In the genomic region with DNA sequence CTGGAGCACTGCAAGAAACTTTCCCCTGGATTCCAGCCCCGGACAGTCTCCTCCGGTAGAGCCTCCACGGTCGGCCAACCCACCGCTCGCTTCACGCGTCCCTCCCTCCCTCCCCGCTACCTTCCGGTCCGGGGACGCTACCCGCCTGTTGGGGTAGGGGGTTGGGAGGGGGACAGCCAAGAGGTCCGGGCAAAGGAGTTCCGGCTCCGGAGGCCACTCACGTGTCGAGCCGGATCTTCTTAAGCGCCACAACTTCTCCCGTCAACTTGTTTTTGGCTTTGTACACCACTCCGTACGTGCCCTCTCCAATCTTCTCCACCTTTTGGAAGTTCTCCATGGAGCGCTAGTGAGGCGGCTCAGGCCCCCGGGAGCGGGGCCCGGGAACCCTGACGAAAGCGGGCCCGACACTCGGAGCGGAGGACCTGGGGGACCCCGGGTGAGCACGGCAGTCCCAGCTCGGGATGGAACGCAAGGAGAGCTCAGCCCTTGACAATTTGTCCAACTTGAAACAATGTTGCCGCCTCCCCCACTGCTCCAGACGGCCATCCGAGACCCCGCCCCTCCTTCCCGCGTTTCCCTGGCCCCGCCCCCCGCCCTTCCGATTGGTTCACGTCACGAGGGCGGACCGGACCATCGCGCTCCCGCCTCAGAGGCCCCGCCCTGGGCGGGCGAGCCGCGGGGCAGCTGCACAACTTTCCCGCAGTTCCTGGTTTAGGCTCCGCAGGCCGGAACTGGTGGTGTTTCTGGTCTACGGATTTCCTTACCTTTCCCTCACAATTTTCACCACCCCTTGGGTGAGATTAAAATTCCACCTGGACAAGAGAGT, we compare ENCODE assay signal across 8 mouse cellular contexts. TPM values are rescaled to one million over a fixed set of nuclear protein-coding genes. Genes with fewer than 3 reads are reported as not detected.
DNase-seq lines count a peak whose midpoint lies in the region; ATAC-seq and TF ChIP-seq lines count a peak whose summit lies in the region.

TSS of gene Cdk2 (minus strand) at position 541 of the 826 bp plus-strand sequence.

- TF ChIP-seq POLR2A in ES-Bruce4 (IDR thresholded peaks at IDR 0.05; ENCODE audit: insufficient read depth, low read length): peak; percentile 84
- TF ChIP-seq POLR2A in lung, adult 2 months (IDR thresholded peaks at IDR 0.05; ENCODE audit: borderline replicate concordance, extremely low read depth, low read depth, low read length): peak; percentile 88; the same call in 1 of the 2 replicates

- H3K4me3 ChIP-seq in ES-Bruce4 (ENCODE audit: low read depth, low read length): peak within 1 kb of the TSS; percentile 85
- H3K4me3 ChIP-seq in forebrain, embryonic 14.5 days (ENCODE audit: low read depth, low read length): peak within 1 kb of the TSS; percentile 77
- peak within 1 kb of the TSS; percentile 85 for H3K4me3 ChIP-seq in lung, adult 2 months (replicated peaks; ENCODE audit: extremely low read depth, low read depth, low read length)

- intact Hi-C loops in heart, postnatal 14 days (cut with DNase I): no loop called here

- peak; percentile 94 for DNase-seq in forebrain, embryonic 14.5 days (ENCODE audit: low spot score)
- DNase-seq in heart, postnatal 14 days: peak; percentile 95
- peak; percentile 83 for DNase-seq in layer of hippocampus, adult 11-12 months (ENCODE audit: low spot score)
- peak; percentile 90 for DNase-seq in lung, adult 2 months
- DNase-seq in thymus, adult 18-20 months: peak; percentile 89

- TF ChIP-seq CTCF in ES-Bruce4 (IDR thresholded peaks at IDR 0.05; ENCODE audit: low read depth, low read length): no peak
- no peak for TF ChIP-seq CTCF in lung, adult 2 months (IDR thresholded peaks at IDR 0.05; ENCODE audit: insufficient read depth, low read length)

- no peaks in the 10 kb centered on the region for H3K4me1 ChIP-seq in ES-Bruce4 (ENCODE audit: control insufficient read depth, insufficient read depth, low read length)
- H3K4me1 ChIP-seq in forebrain, embryonic 14.5 days (ENCODE audit: control insufficient read depth, insufficient read depth, low read length): 0 out of 2 replicates have a peak, but pooled peaks cover 2% of the 10 kb centered on the region
- peaks cover 8% of the 10 kb centered on the region; the same call in 1 of the 2 replicates for H3K4me1 ChIP-seq in lung, adult 2 months (ENCODE audit: control insufficient read depth, insufficient read depth, low read length)

- H3K27ac ChIP-seq in ES-Bruce4 (ENCODE audit: insufficient read depth, low read length): peak within 1 kb of the TSS; percentile 62; the same call in 1 of the 2 replicates
- peak within 1 kb of the TSS; percentile 74 for H3K27ac ChIP-seq in forebrain, embryonic 14.5 days (ENCODE audit: low read depth, low read length)

- H3K36me3 ChIP-seq in ES-Bruce4 (ENCODE audit: control insufficient read depth, insufficient read depth, low read length, poor library complexity, severe bottlenecking): peaks cover 35% of the 10 kb centered on the region
- peaks cover 16% of the 10 kb centered on the region for H3K36me3 ChIP-seq in forebrain, embryonic 14.5 days (ENCODE audit: control insufficient read depth, insufficient read depth, low read length)

- H3K27me3 ChIP-seq in ES-Bruce4 (ENCODE audit: control insufficient read depth, insufficient read depth, low read length, poor library complexity, severe bottlenecking): no peaks in the 10 kb centered on the region
- H3K27me3 ChIP-seq in forebrain, embryonic 14.5 days (replicated peaks; ENCODE audit: control insufficient read depth, insufficient read depth, low read length): no peaks in the 10 kb centered on the region

- H3K9ac ChIP-seq in ES-Bruce4 (ENCODE audit: low read depth, poor library complexity, severe bottlenecking): peak within 1 kb of the TSS; percentile 83
- peak within 1 kb of the TSS; percentile 70 for H3K9ac ChIP-seq in forebrain, embryonic 14.5 days (ENCODE audit: low read length)

- H3K4me2 ChIP-seq in forebrain, embryonic 14.5 days (ENCODE audit: low read length): peak within 1 kb of the TSS; percentile 83

- peak; percentile 75 for ATAC-seq in cerebellum, adult (ENCODE audit: insufficient number of reproducible peaks, low FRiP score, low TSS enrichment)
- ATAC-seq in forebrain, embryonic 14.5 days: peak; percentile 95
- ATAC-seq in neutrophil, adult 5-6 weeks (ENCODE audit: extremely low read depth, insufficient number of reproducible peaks, low FRiP score, poor library complexity, severe bottlenecking): peak; percentile 83

- TF ChIP-seq EP300 in ES-Bruce4 (IDR thresholded peaks at IDR 0.05; ENCODE audit: insufficient read depth, low read depth, low read length): 0 out of 2 replicates have a peak, but pooled peaks have one; percentile 3

- WGBS in forebrain, embryonic 14.5 days: under 1% methylated on average over 60 of the region's 62 CpGs
- under 1% methylated on average over 62 of the region's 62 CpGs for WGBS in lung, adult 2 months

- H3K9me3 ChIP-seq in ES-Bruce4 (replicated peaks; ENCODE audit: control insufficient read depth, insufficient read depth, low read length, poor library complexity, severe bottlenecking): no peaks in the 10 kb centered on the region
- H3K9me3 ChIP-seq in forebrain, embryonic 14.5 days (replicated peaks; ENCODE audit: control insufficient read depth, low read length): no peaks in the 10 kb centered on the region

RNA-seq across cellular contexts. Expression of gene Cdk2, which starts in this region (rescaled TPM):
- 81.4 and 82.7 TPM in 2 replicates for polyA plus RNA-seq in ES-Bruce4 (2011; ENCODE audit: insufficient read depth, insufficient read length, low read depth, missing spikeins)
- 41.0 and 43.8 TPM in 2 replicates for polyA plus RNA-seq in forebrain, embryonic 14.5 days (2014; fragmentation: Nextera tagmentation; extraction: Ambion mirVana)
- 10 to 100 TPM; 18.9 to 19.9 TPM for total RNA-seq in heart, postnatal 14 days (2021)
- polyA plus RNA-seq in lung, adult 2 months (2012; rRNA removed): 11.4 and 17.3 TPM in 2 replicates
- 38.6 and 40.6 TPM in 2 replicates for total RNA-seq in neutrophil, adult 5-6 weeks (2017)

Comparison
In these comparisons a context has a peak if more than half of its experiments do, and no peak if none do; other contexts are left out.
1. Peak in every context shown above with its lines: DNase-seq, ATAC-seq, H3K4me3 ChIP-seq and H3K27ac ChIP-seq.